Mouse (Mus musculus) intestine, postnatal 0 days (tissue): ENCODE measurements around the gene Tgfbr3. TPM values are rescaled to one million over a fixed set of nuclear protein-coding genes. Genes with fewer than 3 reads are reported as not detected.

Source experiments
- ATAC-seq: fragments of 200-750 bp; cut with Nextera tagmentation; 2 replicates; pipeline ENCODE4 v1.8.0; 2017; ENCODE audit warnings: mild to moderate bottlenecking, moderate TSS enrichment, moderate library complexity
- H3K27ac ChIP-seq: fragments of 300-500 bp; sonication (generic); 2 replicates; pipeline ENCODE4 v1.5.1; 2014; ENCODE audit warnings: mild to moderate bottlenecking, low read depth, low read length, moderate library complexity
- H3K27me3 ChIP-seq: fragments of 300-500 bp; sonication (generic); replicated peaks from 2 replicates; pipeline ENCODE4 v1.6.1; 2014; ENCODE audit warnings: low read length, mixed read lengths; ENCODE audit not compliant: control insufficient read depth, insufficient read depth
- H3K36me3 ChIP-seq: fragments of 300-500 bp; sonication (generic); 2 replicates; pipeline ENCODE4 v1.6.1; 2014; ENCODE audit warnings: mild to moderate bottlenecking, moderate library complexity; ENCODE audit not compliant: control insufficient read depth, insufficient read depth
- H3K4me1 ChIP-seq: fragments of 300-500 bp; sonication (generic); replicated peaks from 2 replicates; pipeline ENCODE4 v1.6.1; 2014; ENCODE audit warnings: antibody characterized with exemption, low read length, mixed read lengths; ENCODE audit not compliant: control insufficient read depth, insufficient read depth
- H3K4me2 ChIP-seq: fragments of 300-500 bp; sonication (generic); replicated peaks from 2 replicates; pipeline ENCODE4 v1.6.1; 2014; ENCODE audit warnings: low read depth, mild to moderate bottlenecking, moderate library complexity
- H3K4me3 ChIP-seq: fragments of 300-500 bp; sonication (generic); 2 replicates; pipeline ENCODE4 v1.5.1; 2014; ENCODE audit warnings: low read depth, low read length
- H3K9ac ChIP-seq: fragments of 300-500 bp; sonication (generic); 2 replicates; pipeline ENCODE4 v1.6.1; 2014; ENCODE audit warnings: mild to moderate bottlenecking, low read depth, low read length
- H3K9me3 ChIP-seq: fragments of 300-500 bp; sonication (generic); 2 replicates; pipeline ENCODE4 v1.6.1; 2016; ENCODE audit warnings: mixed run types; ENCODE audit not compliant: control insufficient read depth
- CTCF ChIP-seq: sonication (generic); IDR thresholded peaks from 2 replicates; pipeline ENCODE4 v1.5.1; 2016; ENCODE audit warnings: low read depth, mild to moderate bottlenecking, control low read depth, antibody characterized with exemption, moderate library complexity
- WGBS: fragments of 180-500 bp; shearing (Covaris S2); extraction: QIAGEN DNeasy Blood & Tissue Kit; methylation state at CpG from one replicate; pipeline ENCODE4 v1.1.7; 2014; 5-methylcytosine and 5-hydroxymethylcytosine counted together
- polyA plus RNA-seq: library from polyadenylated mRNA; unstranded; fragments of >200 nt; fragmentation: Nextera tagmentation; extraction: Ambion mirVana; gene quantifications from 2 replicates; pipeline ENCODE4 v1.2.1, GENCODE M21; 2015

Gene Tgfbr3
- polyA plus RNA-seq, 1 experiment from 2014 or later = 7.5 TPM

DNA sequence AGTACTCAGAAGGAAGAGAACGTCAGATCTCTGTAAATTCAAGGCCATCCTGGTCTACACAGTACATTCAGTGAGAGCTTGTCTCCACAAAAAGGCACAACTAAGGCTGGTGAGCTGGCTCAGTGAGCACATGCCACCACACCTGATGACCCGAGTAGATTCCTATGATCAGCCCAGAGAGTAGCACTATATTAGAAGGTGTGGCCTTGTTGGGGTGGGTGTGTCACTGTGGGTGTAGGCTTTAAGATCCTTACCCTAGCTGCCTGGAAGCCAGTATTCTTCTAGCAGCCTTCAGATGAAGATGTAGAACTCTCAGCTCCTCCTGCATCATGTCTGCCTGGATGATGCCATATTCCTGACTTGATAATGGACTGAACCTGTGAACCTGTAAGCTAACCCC is 115.9 kb downstream of the Tgfbr3 start:
- no peak for ATAC-seq
- TF ChIP-seq CTCF = no peak

DNA sequence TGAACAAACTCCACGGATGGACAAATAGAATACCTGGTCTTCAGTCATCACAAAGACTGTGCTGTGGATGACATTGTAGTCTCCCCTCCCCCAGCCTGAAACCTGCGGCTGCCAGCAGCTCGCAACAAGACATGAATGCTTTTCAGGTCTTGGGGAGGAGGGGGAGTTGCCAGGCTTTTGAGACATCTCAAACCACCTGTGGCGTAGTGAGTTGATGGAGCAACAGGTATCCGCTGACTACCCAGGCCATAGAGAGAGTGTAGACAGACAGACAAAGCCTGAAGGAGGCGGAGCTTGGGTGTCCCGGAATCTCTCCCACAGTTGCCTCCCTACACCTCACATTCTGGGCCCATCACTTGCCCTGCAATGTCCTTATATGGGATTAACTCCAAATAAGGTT is 117.6 kb downstream of the Tgfbr3 start:
- TF ChIP-seq CTCF = no peak
- ATAC-seq = no peak
- no peaks in the 10 kb centered on the region for H3K4me1 ChIP-seq
- no peaks in the 10 kb centered on the region for H3K27me3 ChIP-seq
- H3K4me2 ChIP-seq = no peak overlapping the region
- 84% methylated on average over 7 of the region's 7 CpGs for WGBS
- H3K4me3 ChIP-seq = no peak overlapping the region
- no peak overlapping the region for H3K9ac ChIP-seq
- no peak overlapping the region; the same call in 1 of the 2 replicates for H3K27ac ChIP-seq
- no peaks in the 10 kb centered on the region for H3K36me3 ChIP-seq
- H3K9me3 ChIP-seq = no peaks in the 10 kb centered on the region

More for the DNA sequence above, 115.9 kb downstream of the Tgfbr3 start:
- H3K4me1 ChIP-seq = 0 out of 2 replicates have a peak, but pooled peaks cover 2% of the 10 kb centered on the region
- 54% methylated on average over 2 of the region's 2 CpGs for WGBS
- H3K36me3 ChIP-seq = no peaks in the 10 kb centered on the region
- no peak overlapping the region for H3K4me3 ChIP-seq
- no peaks in the 10 kb centered on the region for H3K9me3 ChIP-seq
- no peak overlapping the region for H3K27ac ChIP-seq
- H3K9ac ChIP-seq = no peak overlapping the region
- no peak overlapping the region for H3K4me2 ChIP-seq
- no peaks in the 10 kb centered on the region for H3K27me3 ChIP-seq

DNA sequence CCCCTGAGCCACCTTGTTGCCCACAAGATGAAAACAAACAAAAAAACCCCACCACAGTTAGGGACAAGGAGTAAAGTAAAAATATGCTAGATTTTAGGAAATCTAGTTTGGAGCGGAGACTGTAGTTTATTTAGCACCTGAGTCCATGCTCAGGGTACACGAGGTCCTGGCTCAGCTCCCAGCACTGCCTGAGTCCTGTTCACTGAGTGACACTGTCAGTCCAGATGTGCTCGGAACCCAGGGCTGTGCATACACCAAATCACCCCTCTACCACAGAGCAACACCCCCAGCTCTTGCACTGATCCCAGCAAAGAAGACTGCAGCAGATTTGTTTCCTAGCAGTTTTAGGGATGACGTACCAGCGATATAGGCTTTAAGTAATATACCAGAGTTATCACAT is 119.6 kb downstream of the Tgfbr3 start:
- WGBS = 87% methylated on average over 5 of the region's 5 CpGs
- Histone ChIP-seq H3K27me3 (no peaks in the 10 kb centered on the region), H3K27ac (no peak overlapping the region), H3K36me3 (no peaks in the 10 kb centered on the region), H3K4me3 (no peak overlapping the region), H3K4me1 (no peaks in the 10 kb centered on the region), H3K9me3 (no peaks in the 10 kb centered on the region), H3K4me2 (no peak overlapping the region), H3K9ac (no peak overlapping the region)
- no peak for TF ChIP-seq CTCF
- ATAC-seq = no peak

DNA sequence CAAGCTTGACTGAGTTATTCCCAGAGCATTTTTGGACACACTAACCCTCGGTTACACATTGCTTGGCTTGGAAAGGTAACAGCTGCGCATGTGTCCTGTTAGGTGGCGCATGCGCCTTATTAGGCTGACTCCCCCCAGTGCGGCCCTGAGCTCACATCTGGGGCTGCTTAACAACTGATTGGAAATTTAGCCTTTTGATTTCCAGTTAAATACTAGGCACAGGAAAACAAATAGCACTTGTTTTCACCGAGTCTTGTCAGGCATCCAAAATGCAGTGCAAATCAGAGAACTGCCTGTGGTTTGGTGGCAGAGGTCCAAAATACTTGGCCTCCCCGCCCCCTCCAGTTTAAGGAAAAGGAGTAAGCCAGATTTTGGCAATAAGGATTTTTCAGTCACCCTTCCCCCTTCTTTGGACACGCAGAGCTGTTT is 121.5 kb downstream of the Tgfbr3 start:
- Histone ChIP-seq H3K36me3 (no peaks in the 10 kb centered on the region), H3K4me1 (no peaks in the 10 kb centered on the region), H3K27me3 (no peaks in the 10 kb centered on the region), H3K4me2 (peak overlapping the region; percentile 22; the same call in 1 of the 2 replicates), H3K4me3 (no peak overlapping the region), H3K9me3 (no peaks in the 10 kb centered on the region), H3K27ac (no peak overlapping the region; the same call in 1 of the 2 replicates), H3K9ac (no peak overlapping the region)
- no peak for ATAC-seq
- no peak for TF ChIP-seq CTCF
- WGBS = 50% methylated on average over 8 of the region's 8 CpGs

DNA sequence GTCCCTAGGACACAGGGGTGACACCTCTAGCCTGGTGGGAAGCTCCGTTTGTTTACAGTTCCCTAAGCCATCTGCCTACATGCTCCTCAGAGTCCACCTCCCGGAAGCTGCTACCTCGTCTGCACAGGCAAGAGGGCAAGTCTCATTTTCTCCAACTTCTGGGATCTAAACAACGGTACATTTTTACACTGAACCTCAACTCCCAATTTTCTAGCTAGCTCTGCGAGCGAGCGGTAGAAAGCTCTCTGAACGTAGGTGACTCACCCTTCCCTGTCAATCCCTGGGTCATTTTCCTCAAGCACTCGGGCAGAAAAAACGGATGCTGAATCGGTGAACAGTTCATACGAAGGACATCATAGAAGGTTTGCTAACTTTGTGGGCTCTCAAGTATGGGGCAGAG is 122.1 kb downstream of the Tgfbr3 start:
- no peak for TF ChIP-seq CTCF
- H3K4me2 ChIP-seq = peak overlapping the region; percentile 22; the same call in 1 of the 2 replicates
- H3K9ac ChIP-seq = no peak overlapping the region
- 35% methylated on average over 12 of the region's 12 CpGs for WGBS
- no peaks in the 10 kb centered on the region for H3K27me3 ChIP-seq
- H3K4me1 ChIP-seq = no peaks in the 10 kb centered on the region
- no peak overlapping the region for H3K27ac ChIP-seq
- H3K9me3 ChIP-seq = no peaks in the 10 kb centered on the region
- no peak for ATAC-seq
- H3K36me3 ChIP-seq = no peaks in the 10 kb centered on the region
- H3K4me3 ChIP-seq = no peak overlapping the region

DNA sequence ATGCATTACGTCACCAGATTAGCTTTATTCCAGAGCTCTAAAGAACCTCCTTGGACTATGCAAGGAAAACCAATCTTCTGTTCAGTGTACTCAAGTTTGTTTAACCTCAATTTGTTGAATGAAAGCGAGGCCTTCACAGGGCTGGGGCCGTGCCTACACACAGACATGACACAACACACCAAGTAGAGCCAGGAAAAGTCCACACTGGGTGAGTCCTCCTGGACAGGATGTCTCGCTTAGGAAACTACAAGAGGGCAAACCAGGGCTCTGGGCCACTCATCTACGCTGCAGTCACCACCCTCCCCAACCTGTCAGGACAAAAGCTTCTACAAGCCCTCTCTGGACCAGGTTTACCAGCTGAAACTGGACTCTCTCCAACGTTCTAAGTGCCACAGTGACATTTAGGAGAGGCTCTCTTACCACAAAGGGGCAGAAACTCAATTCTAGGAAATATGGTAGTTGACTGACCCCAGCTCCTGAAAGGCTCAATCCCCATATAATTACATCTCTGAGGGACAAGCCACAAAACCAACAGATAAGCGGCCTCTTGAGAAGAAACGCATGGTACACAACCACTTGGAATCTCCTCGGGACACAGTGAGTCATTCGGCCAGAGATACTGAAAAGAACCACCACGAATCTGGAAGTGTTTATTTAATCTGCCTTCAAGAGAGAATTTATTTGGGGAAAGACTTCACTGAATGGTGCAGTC is 122.6 kb downstream of the Tgfbr3 start:
- H3K9me3 ChIP-seq = no peaks in the 10 kb centered on the region
- 42% methylated on average over 11 of the region's 11 CpGs for WGBS
- no peaks in the 10 kb centered on the region for H3K4me1 ChIP-seq
- no peaks in the 10 kb centered on the region for H3K27me3 ChIP-seq
- TF ChIP-seq CTCF = no peak
- no peaks in the 10 kb centered on the region for H3K36me3 ChIP-seq
- H3K4me2 ChIP-seq = peak overlapping the region; percentile 22; the same call in 1 of the 2 replicates
- no peak for ATAC-seq
- no peak overlapping the region for H3K4me3 ChIP-seq
- no peak overlapping the region for H3K9ac ChIP-seq
- 0 out of 2 replicates have a peak overlapping the region, but pooled peaks have one; percentile 0 for H3K27ac ChIP-seq
